Mouse (Mus musculus): ENCODE results near the gene Plbd2.

Plbd2 gene

GRCm38 (mm10) chr5:120510982-120511642, 7.7 kb upstream of the Plbd2 start, which contains the start of gene Slc8b1:
Slc8b1 (plus strand) TSS chr5:120511168.
- peak; percentile 98 to 99 for DNase-seq

- no peak for DNase-seq
Observed at GRCm38 (mm10) chr5:120507311-120507710, 3.9 kb upstream of the Plbd2 start.

GRCm38 (mm10) chr5:120506490-120506889, 3.1 kb upstream of the Plbd2 start:
- no peak for DNase-seq

GRCm38 (mm10) chr5:120505781-120506180, 2.4 kb upstream of the Plbd2 start:
- DNase-seq = no peak

GRCm38 (mm10) chr5:120505368-120505767, 1.9 kb upstream of the Plbd2 start:
- DNase-seq = peak; percentile 83 to 90

GRCm38 (mm10) chr5:120502675-120503143, 716 bp downstream of the Plbd2 start:
- DNase-seq = peak in 1 of 2 experiments; percentile 16

- DNase-seq = no peak
Observed at GRCm38 (mm10) chr5:120502147-120502621, 1.2 kb downstream of the Plbd2 start.

- DNase-seq = peak in 1 of 2 experiments; percentile 27
Observed at GRCm38 (mm10) chr5:120500609-120501008, 2.8 kb downstream of the Plbd2 start.

- DNase-seq = no peak
Observed at GRCm38 (mm10) chr5:120499202-120499601, 4.2 kb downstream of the Plbd2 start.

- DNase-seq = no peak
Observed at GRCm38 (mm10) chr5:120497071-120497470, 6.4 kb downstream of the Plbd2 start.

- DNase-seq = no peak
Observed at GRCm38 (mm10) chr5:120495703-120496226, 7.7 kb downstream of the Plbd2 start.

GRCm38 (mm10) chr5:120495064-120495702, 8.2 kb downstream of the Plbd2 start:
- DNase-seq = peak; percentile 19 to 37

GRCm38 (mm10) chr5:120493873-120494395, 9.5 kb downstream of the Plbd2 start:
- DNase-seq = no peak

- DNase-seq = no peak
Observed at GRCm38 (mm10) chr5:120493440-120493839, 10.0 kb downstream of the Plbd2 start.

- peak in 1 of 2 experiments; percentile 67 for DNase-seq
Observed at GRCm38 (mm10) chr5:120492437-120492836, 11.0 kb downstream of the Plbd2 start.

- DNase-seq = peak; percentile 83
Observed at GRCm38 (mm10) chr5:120490679-120491192, 12.7 kb downstream of the Plbd2 start.

GRCm38 (mm10) chr5:120487844-120488243, 15.6 kb downstream of the Plbd2 start:
- no peak for DNase-seq

- no peak for DNase-seq
Observed at GRCm38 (mm10) chr5:120483399-120483798, 20.0 kb downstream of the Plbd2 start.

- DNase-seq = no peak
Observed at GRCm38 (mm10) chr5:120481205-120481604, 22.2 kb downstream of the Plbd2 start.

- DNase-seq = peak in 1 of 2 experiments; percentile 17
Observed at GRCm38 (mm10) chr5:120479538-120479937, 23.9 kb downstream of the Plbd2 start.

GRCm38 (mm10) chr5:120477993-120478392, 25.4 kb downstream of the Plbd2 start:
- no peak for DNase-seq

GRCm38 (mm10) chr5:120476296-120476695, 27.1 kb downstream of the Plbd2 start, which contains the start of gene Sds:
Sds (plus strand) TSS chr5:120476526.
- no peak for DNase-seq

- no peak for DNase-seq
Observed at GRCm38 (mm10) chr5:120475861-120476260, 27.6 kb downstream of the Plbd2 start.
